Mouse (Mus musculus): ENCODE data around the gene 1700017D01Rik.

DNA sequence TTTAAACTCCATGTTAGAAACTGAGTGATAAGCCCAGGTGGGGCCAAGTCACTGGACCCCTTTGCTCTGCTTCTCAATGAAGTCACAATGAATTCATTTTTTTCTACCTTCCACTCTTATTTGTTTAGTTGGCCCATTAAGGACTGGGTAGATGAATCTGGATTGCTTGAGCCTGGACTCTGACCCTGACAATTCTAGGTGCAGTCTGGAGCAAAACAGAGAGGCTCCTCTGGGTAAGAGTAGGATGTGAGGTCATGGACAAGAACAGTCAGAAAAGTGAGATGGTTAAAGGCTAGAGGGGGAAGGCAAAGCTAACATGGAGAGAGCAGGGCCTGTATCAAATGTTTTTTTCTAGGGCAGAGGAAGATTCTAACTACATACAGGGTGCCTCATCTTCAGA, 81.2 kb downstream of the 1700017D01Rik start:
- no peak for TF ChIP-seq CTCF (IDR thresholded peaks at IDR 0.05)
- no peak for TF ChIP-seq POLR2A (IDR thresholded peaks at IDR 0.05; ENCODE audit: insufficient read depth, low read depth, low read length)
- TF ChIP-seq EP300 (IDR thresholded peaks at IDR 0.05; ENCODE audit: insufficient read depth, low read depth, low read length), result no peak
